Mouse (Mus musculus) thymus, postnatal 25 days (tissue): ENCODE measurements at regions not wholly inside any gene's neighbourhood (a gene's known extent, or its start where the extent isn't known, plus 50 kb on each side); places are given as distances from the start of the nearest gene placed in this dataset.

Source experiments
- DNase-seq: peaks from one replicate; pipeline ENCODE4 v3.0.0; 2022

DNA sequence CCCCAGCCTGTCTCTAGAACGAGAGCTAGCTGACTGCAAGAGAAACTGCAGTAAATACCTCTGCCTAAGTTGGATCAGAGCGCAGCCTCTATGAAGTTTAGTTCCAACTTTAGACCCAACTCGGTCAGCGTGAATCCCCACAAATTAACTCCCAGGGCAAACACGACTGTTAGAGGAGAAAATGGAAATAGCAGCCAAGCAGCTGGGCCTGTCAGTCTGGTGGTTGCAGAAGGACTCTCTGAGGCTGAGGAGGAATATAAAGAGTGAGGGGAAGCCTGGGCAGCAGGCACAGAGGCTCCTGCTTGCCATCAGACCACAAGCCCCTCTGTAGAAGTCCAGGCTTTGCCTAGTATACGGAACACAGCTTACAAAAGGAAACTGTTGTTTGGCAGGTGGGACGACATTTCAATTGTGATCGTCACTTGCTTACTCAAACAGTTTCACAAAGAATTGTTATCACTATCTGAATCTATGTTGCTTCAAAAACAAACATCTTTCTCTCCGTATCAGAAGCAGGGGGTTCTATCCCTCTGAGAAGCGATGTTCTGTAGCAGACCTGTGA, 135.0 kb downstream of the Lmo4 start:
- no peak for DNase-seq

DNA sequence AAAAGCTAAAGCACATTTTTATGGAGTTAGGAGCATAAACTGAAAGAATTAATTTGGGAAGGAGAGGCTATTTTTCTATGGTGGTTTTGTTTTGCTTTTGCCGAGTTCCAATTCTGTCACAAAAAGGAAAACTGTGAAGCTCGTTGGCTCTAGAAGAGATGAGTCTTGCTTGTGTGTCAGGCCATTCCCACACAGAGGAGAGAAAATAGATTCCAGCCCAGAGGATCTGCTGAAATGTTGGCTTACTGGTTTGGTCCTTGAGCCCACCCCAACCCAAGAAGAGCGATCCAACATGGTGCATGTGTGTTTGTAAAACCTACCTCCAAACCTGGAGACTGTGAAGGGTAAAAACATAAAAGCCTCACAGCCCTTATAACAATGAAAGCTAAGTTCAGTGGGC, 138.0 kb downstream of the Lmo4 start:
- DNase-seq, result no peak

DNA sequence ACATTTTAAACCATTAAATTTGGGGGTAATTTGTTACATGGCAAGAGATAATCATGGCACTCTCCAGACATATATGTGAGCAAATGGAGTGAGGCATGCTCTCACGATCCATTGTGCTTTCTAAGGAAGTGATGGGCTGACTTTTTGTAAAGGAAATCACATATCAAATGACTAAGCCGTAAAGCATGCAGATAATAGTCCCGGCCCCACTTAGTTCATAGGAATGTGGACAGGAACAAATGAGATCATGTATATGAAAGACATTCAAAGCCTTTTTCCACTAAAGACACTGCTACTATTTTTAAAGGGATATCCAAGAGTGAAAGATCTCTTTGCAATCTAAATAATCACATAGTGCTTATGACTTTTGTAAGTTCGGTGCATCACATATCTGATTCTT, 146.9 kb downstream of the Lmo4 start:
- no peak for DNase-seq

DNA sequence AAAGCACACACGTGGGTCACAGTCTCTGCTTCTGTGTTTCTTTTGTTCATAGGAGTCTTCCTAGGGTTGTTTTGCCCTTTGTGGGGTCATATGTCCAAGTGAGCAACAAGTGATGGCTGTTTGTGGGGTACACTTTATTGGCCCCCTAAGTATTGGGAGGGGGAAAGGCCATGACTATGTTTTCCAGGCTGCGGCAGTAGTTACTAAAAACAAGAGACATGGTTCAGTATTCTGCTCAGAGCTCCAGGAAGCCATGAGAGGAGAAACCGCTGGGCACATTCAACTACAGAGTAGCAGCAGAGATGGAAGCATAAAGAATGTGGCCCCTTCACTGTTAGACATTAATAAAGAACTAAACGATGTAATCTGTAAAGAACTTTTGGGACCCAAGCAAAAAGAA, 154.7 kb downstream of the Lmo4 start:
- no peak for DNase-seq

DNA sequence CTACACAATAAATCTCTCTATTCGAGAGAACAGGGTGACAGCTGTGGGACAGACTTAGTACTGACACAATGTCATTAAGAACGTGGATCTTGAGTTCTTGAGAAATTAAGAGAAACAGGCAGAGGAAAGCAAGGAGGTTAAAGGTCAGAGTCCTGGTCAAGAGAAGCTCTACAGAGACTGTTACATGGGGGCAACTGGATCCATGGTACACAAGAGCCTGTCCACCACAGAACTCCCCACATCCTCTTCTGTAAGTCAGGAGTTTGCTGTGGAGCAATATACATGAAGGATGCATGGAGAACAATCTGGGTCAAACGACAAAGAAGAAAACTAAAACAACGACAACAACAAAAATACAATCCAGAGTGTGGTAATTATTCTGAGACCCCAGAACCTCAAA, 155.8 kb downstream of the Lmo4 start:
- no peak for DNase-seq

DNA sequence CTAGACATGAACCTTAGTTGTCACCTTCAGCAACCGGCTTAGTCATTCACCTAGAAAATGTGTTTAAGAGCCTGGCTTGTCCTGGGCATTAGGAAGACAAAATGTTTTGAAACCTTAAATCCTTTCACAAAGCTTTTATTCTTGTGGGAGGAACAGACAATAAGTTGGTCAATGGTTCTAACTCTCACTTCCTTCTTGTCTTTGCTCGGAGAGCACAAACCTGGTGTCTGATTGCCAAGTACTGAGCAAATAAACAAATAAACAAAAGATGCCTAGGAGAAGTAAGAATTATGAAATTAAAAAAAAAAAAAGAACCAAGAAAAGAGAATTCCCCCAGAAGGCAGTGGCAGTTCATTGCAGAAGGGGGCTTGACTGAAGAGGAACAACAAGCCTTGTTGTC, 160.7 kb downstream of the Lmo4 start:
- DNase-seq, result no peak

DNA sequence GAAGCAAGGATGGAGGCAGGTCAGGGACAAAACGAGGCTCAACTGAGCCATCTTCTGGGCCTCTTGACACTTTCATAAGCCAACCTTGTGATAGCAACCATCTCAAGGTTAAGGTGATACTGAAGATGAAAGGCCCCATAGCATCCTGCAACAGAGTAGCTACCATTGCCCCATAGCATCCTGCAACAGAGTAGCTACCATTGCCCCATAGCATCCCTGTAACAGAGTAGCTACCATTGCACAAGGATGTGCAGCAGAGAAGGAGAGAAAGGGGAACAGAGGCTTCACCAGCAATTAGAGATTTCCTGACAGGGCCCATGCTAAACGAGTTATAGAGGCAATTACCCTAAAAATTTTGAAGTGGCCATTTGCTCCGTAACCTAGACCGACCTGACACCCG, 163.2 kb downstream of the Lmo4 start:
- DNase-seq, result no peak

DNA sequence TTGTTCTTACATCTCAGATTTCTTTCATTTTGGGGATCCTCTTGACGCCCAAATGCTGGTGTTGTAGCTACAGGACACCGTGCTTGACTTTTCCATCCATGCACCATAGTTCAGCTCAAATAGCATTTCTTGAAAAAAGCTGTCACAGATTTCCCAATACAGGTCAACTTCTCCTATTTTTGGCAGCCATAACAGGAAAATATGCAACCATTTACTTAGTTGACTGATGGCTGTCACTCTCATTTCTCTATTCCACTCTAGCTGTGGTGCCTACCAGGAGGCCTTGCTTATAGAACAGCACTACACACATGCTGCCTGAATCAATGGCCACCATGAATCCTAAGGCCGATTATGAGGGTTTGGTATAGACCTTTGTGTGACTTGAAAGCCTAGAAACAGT, 165.5 kb downstream of the Lmo4 start:
- no peak for DNase-seq

DNA sequence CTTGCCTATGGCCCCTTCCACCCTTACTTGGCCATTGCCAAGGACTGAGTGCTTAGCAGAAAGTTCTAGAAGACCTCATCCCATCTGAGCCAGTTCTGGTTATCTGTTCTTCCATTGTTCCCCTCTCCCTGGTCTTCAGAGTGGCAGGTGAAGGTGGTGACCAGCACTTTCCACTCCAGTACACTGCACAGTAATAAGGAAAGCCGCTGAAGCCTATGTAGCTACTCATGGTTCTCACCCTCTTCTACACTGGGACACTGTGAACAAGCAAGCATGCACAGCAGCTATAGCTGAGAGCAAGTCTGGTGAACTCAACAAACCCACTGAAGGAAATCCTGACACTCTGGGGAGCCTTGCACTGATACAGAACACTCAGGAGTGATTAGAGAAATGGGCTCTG, 175.4 kb downstream of the Lmo4 start:
- DNase-seq, result no peak

DNA sequence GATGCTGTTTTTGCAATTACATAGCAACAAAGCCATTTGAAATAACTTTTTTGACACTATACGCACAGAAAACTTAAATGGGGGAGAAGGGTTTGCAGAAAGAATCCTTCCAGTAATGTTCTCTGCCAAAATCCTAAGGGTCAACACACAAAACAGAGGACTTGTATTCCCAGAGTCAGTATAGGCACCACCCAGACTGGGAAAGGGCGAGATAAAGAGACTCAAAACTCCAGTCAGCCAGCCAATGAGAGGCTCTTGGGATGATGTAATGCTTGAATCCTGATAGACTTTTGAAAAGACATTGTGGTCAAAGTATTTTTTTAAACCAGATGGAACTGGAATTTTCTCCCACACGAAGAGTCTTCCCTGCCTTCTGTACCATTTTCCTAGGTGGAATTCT, 175.9 kb downstream of the Lmo4 start:
- DNase-seq, result no peak

DNA sequence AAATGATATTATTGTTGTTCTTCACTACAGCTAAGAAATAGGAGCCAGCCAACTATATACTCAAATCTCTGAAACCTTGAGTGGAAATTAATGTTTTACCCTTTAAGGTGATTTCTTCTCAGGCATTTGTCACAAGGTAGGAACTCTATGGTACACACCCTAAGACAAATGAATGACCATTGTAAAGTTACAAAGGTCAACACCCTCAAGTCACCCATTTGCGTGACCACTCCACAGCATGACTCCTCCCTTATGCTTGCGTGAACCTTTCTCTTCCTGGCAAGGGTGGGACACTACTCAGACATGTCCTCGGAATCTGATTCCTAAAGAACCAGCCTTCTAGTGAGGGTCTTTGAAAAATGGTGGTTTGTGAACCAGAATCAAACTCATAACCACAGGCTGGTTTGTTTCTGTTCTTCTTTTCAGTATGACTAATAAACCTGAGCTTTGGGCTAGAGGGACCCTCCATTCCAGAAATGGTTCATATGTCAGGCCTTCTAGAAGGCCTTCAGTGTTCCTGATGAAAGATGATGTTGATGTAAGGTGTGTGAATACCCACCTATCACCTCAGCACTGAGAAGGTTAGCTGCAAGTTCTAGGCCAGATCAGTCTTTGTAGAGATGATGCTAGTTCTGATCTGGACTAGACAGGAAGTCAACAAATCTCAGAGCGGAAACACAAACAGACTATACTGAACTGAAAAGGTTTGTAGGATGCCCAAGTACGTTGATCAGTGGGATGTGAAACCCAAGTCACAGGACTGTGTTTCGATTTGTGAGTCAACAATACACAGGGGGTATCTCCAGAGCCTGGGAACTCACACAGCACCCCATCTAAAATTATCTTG, 177.7 kb downstream of the Lmo4 start:
- DNase-seq, result no peak

DNA sequence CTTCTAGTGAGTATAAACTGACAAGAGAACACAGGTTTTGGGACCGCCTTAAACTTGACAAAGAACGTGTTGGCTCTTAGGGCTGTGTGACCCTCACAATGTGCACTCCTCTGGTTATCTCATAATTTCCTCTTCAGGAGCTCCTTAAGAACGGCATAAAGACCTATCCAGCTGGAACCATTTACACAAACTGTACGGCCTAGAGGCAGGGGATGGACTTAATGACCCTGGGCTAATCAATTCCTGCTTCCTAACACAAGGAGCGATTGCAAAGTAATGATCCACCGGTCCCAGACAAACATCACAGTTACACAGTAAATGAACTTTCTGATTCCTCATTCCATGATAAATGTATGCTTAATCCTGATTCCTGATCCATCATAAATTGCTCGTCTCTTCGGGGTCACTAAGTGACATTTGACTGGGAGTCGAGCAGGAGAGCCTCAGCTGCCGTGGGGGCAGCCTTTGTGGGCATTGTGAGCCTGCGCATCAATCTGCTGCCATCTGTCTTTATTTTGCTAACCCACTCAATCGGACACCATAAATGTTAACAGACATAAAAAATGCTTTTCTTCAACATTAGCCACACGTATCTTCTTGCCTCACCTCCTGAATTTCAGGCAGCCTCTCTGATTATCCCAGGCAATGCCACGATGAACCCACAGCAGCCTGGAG, 179.4 kb downstream of the Lmo4 start:
- DNase-seq, result no peak

DNA sequence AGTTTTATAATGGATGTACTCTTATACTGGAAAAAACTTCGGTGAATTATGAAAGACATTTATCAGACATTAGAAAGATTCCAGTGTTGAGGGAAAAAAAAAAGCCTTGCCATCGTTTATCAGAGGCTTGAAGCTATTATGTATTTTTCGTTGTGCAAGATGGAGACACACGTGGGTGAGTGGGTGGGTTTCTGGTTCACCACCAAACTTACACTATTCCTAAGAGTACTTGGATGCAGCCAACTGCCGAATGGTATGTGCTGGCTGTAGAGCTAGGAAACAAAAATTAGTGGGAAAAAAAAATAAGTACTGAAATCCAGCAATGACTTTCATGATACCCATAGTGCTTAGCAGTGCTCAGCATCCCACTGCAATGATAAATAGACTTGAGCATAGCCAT, 180.8 kb downstream of the Lmo4 start:
- DNase-seq, result no peak

DNA sequence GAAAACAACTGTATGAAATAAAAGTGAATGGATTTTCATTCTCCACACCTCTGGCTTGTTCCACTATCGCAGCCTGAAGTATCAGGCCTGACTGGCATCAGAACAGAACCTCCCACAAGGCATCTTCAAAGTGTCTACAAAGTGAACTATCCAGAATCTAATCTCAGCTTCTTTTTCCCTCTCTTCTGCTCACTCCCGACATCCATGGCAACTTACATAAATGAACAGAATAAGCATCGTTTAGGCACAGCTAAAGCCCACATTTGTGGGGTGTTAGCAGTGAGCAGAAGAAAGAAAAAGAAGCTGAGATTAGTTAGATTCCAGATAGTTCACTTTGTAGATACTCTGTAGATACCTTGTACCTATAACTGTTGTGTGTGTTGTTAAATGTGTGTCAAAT, 182.0 kb downstream of the Lmo4 start:
- DNase-seq, result no peak

DNA sequence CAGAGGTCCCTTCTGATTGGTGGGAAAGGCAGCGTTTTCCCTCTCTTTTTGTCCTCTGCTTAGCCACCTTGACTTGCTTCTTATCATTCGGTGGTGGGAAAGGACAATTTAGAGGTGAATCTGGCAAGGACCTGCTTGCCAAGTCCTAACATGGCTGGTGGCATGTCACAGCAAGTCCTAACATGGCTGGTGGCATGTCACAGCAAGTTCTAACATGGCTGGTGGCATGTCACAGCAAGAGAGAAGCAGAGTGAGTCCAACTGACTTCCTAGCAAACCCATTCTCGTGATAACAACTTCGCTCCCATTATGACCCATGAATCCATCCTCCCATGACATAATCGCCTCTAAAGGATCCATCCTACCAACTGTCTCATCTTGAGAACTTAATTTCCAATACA, 183.1 kb downstream of the Lmo4 start:
- no peak for DNase-seq

DNA sequence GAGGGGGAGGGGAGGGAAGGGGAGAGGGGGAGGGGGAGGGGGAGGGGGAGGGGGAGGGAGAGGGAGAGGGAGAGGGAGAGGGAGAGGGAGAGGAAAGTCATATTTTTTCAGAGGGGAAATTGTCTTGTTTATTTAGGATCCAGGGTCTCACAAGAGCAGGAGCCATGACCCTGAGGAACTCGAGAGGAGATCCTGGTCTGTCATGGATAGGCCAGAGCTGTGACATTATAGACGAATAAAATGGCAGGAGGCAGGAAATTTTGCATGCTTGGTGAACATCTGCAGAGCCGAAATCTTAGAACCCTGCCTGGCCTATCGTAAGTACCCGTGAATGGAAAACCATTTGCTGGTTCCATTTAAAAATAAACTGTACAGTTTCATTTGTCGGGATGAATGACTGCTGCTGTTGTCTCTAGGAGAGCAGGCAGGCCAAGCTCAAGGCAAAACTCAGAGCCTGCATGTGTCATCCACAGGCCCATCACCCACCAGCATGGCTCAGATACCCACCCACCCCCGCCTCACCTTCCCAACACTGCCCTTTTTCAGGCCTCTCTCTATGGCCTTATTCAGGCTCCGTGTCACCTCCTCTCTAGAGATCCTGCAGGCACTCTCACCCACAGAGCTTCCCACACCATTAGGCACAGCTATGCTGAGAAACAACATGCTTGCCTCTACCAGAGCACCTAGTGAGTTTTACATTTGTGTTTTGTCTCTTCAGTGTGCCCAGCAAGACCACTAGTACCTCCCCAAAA, 184.7 kb downstream of the Lmo4 start:
- DNase-seq, result no peak

DNA sequence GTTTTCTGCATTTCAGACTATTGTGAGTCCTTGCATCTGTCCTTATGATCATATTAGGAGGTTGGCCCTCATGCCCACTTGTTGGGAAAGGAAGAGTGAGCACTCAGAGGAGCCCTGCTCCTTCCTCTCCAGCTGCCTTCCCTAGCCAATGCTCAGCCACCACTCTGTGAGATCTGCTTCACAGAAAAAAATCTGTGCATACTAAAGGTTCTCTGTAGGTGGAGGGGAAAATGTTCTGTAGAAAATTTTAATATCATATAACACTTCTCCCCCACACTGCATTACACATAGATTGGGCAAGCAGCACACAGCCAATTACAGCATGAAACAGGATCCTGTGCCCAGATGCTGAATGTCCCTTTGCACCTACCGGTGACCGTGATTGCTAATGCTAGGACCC, 185.7 kb downstream of the Lmo4 start:
- DNase-seq, result no peak

DNA sequence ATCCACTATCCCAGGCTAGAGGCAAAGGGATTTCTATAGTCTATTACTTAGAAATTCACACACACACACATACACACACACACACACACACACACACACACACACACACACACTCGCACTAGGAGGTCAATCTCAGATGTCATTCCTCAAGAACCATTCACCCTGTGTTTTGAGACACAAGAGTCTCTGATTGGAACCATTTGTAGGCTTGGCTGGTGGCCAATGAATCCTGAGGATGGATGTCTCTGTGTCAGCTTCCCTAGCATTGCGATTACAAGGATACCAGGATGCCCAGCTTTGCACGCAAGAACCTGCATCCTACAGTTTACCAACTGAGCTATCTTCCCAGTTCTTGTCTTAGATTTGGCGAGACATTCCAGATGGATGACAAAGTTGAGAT, 186.5 kb downstream of the Lmo4 start:
- DNase-seq, result no peak

DNA sequence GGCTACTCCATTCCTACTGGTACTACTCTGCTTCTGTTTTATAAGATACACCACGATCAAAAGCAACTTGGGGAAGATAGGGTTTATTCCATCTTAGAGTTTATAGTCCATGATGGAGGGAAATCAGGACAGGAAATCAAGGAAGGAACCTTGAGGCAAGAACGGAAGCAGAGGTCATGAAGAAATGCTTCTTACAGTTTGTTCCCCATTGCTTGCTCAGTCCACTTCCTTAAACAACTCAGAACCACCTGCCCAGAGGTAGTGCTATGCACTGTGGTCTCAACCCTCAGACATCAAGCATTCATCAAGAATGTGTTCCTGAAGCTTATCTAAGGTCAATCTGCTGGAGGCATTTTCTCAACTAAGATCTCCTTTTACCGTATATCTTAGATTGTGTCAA, 189.8 kb downstream of the Lmo4 start:
- no peak for DNase-seq

DNA sequence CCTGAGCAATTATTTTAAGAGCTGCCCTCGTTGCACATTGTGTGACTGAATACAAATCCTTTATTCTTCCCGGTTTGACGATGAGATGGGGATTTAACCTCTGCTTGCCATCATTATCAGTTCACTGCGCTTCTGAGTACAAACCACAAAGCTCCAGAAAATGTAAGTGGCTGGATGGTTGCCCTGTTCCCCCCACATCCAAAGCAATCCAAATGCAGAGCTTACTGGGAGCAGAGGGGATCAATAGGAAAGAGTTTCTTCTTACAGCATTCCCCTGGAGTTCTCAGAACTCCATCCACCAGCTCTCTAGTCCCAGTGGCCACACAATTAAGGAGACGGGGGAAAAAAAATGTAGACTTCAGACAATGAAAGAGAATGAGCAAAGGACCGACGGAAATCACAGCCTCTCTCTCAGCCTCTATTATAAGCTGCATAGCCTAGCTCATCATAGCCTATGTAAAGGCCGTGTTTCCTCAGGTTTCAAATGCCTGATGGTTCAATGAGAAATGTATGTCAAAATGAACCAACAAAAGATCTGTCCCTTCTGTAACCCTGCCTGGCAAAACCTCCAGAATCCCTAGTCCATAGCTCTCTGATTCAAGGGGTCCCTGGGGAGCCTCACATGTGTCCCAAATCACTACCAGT, 191.4 kb downstream of the Lmo4 start:
- DNase-seq, result no peak

DNA sequence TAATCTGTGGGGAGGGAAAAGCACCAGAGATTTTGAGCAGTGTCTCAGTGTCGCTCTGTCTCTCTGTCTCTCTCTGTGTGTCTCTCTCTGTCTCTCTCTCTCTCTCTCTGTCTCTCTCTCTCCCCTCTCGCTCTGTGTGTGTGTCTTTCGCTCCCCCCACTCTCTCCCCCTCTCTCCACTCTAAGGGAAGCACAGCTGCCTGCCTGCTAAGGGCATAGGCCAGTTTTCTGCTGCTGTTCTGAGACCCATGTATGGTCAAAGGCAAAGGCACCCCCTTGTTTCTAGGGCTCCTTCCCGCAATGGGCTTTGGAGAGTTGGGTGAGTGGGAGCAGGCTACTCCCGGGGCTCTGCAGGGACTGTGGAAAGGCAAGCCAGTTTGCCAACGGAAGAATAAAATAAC, 192.2 kb downstream of the Lmo4 start:
- no peak for DNase-seq

DNA sequence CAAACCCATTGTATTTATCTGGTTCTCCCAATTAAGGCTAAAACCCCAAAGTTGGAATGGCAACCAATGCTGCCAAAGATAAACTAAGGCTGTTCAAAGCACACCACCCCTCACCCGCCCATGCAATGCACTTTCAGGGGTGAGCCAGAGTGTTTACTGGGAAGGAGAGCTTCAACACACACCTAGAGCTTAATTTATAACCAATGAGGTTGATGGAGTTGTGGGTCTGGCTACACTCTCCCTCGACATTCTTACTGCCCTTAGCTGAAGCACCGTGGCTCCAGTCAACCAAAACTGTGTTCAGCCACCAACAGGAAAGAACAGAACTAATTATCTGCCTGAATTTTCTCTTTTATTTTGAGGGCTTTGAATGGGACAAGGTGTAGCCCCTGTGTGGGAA, 192.8 kb downstream of the Lmo4 start:
- DNase-seq, result no peak

DNA sequence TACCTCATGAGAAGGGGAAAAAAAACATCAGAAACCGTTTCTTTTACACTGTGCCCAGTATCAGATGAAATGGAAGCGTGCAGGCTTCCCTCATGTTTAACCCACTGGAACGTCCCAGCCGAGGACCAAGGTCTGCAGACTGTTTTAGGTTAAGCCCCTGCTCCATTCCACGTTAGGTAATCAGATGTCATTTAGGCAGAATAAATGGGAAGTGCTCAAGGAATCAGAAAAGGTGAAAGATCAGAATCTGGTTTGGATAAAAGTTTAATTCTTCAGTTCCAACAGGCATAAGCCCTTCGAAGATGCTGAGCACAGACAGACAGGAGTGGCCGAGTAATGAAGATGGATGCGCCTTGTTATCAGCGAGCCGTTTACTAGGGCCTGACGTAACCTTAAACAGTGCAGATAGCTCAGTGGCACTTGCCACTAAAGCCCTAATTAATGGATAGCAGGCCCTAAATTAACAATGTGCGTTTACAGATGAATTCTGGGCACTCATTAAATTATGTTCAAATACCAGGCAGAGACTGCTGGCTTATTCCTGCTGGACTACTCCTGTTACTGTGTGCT, 193.5 kb downstream of the Lmo4 start:
- no peak for DNase-seq
